Mouse (Mus musculus): ENCODE results near the gene Tmem30a. TPM values are rescaled to one million over a fixed set of nuclear protein-coding genes. Genes with fewer than 3 reads are reported as not detected.

Gene Tmem30a
- total and polyA plus RNA-seq, 3 experiments: 29.7 to 83.6 (median 42.1) TPM

DNA sequence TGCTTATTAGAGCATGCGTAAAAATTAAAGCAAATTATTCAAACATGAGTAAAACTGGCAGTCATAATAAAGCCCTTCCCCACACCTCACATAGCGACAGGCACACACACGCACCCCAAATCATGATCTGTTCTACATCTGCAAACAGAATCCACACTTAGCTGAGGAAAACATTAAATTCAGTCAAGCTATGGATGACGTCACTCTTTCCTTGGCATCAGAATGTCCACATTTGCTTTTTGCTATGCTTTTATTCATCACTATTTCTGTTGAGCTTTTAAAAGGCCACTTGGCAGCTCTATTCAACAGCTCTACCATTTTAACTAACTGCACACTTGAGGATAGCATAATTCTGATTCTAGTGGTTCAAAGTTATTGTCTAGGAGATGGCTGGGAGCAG, 21.3 kb upstream of the Tmem30a start:
- no peak for DNase-seq (ENCODE audit: extremely low read depth)
- H3K9ac ChIP-seq (ENCODE audit: insufficient read depth, low read depth): no peak overlapping the region
- H3K27me3 ChIP-seq (replicated peaks): no peaks in the 10 kb centered on the region
- dilution Hi-C loops (cut with MboI; ENCODE audit: extremely low pct_ligation_motif_present, extremely low pct_unique_long_range_greater_than_20kb, low sequenced_read_pairs): no loop called here
- H3K4me1 ChIP-seq (ENCODE audit: control insufficient read depth in 1 of 2, insufficient read depth in 2 of 2): peaks cover 7 to 8% of the 10 kb centered on the region in 2 experiments
- no peaks in the 10 kb centered on the region for H3K9me3 ChIP-seq (replicated peaks; ENCODE audit: low read length)
- H3K4me3 ChIP-seq (replicated peaks in 1 of 3; ENCODE audit: low read depth in 2 of 3, low read length in 2 of 3, poor library complexity in 1 of 3): no peak overlapping the region
- no peak overlapping the region for H3K27ac ChIP-seq (ENCODE audit: insufficient read depth, low read depth)
- no peaks in the 10 kb centered on the region for H3K36me3 ChIP-seq (replicated peaks in 1 of 2; ENCODE audit: control insufficient read depth in 1 of 2, insufficient read depth in 1 of 2, low read length in 1 of 2)
- no peaks in the 10 kb centered on the region for H3K79me2 ChIP-seq (replicated peaks; ENCODE audit: control insufficient read depth, extremely low read depth, insufficient read depth, poor library complexity, severe bottlenecking)
- in situ Hi-C loops (cut with MboI; ENCODE audit: low pct_ligation_motif_present, low pct_unique_long_range_greater_than_20kb, low sequenced_read_pairs): no loop called here
- no peak for TF ChIP-seq MAZ (IDR thresholded peaks at IDR 0.05; ENCODE audit: low read depth, low read length)
- H3K4me2 ChIP-seq (ENCODE audit: insufficient read depth, low read depth, poor library complexity, severe bottlenecking): no peak overlapping the region

GRCm38 (mm10) chr9:79810969-79811902, 17.9 kb upstream of the Tmem30a start:
- in situ Hi-C loops (cut with MboI; ENCODE audit: low pct_ligation_motif_present, low pct_unique_long_range_greater_than_20kb, low sequenced_read_pairs): no loop called here

DNA sequence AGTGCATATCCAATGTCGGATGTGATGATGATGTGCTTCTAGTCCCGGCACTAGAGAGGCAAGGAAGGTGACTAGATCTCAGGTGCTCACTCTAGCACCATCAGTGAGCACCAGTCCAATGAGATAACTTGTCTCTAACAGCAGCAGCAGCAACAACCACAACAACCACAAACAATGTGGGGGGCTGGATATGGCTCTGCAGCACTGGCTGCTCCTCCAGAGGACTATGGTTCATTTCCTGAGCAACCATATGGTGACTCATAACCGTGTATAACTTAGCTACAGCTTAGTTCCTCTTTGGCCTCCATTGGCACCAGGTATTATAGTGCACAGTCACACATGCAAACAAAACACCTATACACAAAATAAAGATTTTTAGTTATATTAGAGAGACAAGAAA, 17.2 kb upstream of the Tmem30a start:
- Histone ChIP-seq H3K4me1 (ENCODE audit: control insufficient read depth in 1 of 2, insufficient read depth in 2 of 2) (peaks cover 7 to 13% of the 10 kb centered on the region in 2 experiments), H3K9me3 (replicated peaks; ENCODE audit: low read length) (no peaks in the 10 kb centered on the region), H3K4me3 (replicated peaks in 1 of 3; ENCODE audit: low read depth in 2 of 3, low read length in 2 of 3, poor library complexity in 1 of 3) (no peak overlapping the region), H3K9ac (ENCODE audit: insufficient read depth, low read depth) (no peak overlapping the region), H3K27ac (ENCODE audit: insufficient read depth, low read depth) (no peak overlapping the region), H3K27me3 (replicated peaks) (no peaks in the 10 kb centered on the region), H3K79me2 (replicated peaks; ENCODE audit: control insufficient read depth, extremely low read depth, insufficient read depth, poor library complexity, severe bottlenecking) (no peaks in the 10 kb centered on the region), H3K36me3 (replicated peaks in 1 of 2; ENCODE audit: control insufficient read depth in 1 of 2, insufficient read depth in 1 of 2, low read length in 1 of 2) (no peaks in the 10 kb centered on the region), H3K4me2 (ENCODE audit: insufficient read depth, low read depth, poor library complexity, severe bottlenecking) (no peak overlapping the region)
- dilution Hi-C loops (cut with MboI; ENCODE audit: extremely low pct_ligation_motif_present, extremely low pct_unique_long_range_greater_than_20kb, low sequenced_read_pairs) (no loop called here), in situ Hi-C loops (cut with MboI; ENCODE audit: low pct_ligation_motif_present, low pct_unique_long_range_greater_than_20kb, low sequenced_read_pairs) (no loop called here)
- TF ChIP-seq EP300 (IDR thresholded peaks at IDR 0.05; ENCODE audit: low read length) (peak; percentile 28; the same call in 1 of the 2 replicates), JUN (IDR thresholded peaks at IDR 0.05; ENCODE audit: insufficient read depth, low read depth, low read length) (no peak)
- DNase-seq (ENCODE audit: extremely low read depth): peak; percentile 45

More at GRCm38 (mm10) chr9:79810969-79811902, 17.9 kb upstream of the Tmem30a start:
- no peaks in the 10 kb centered on the region for H3K36me3 ChIP-seq (replicated peaks in 1 of 2; ENCODE audit: control insufficient read depth in 1 of 2, insufficient read depth in 1 of 2, low read length in 1 of 2)
- no peaks in the 10 kb centered on the region for H3K9me3 ChIP-seq (replicated peaks; ENCODE audit: low read length)
- no peak overlapping the region for H3K9ac ChIP-seq (ENCODE audit: insufficient read depth, low read depth)
- no peak for DNase-seq (ENCODE audit: extremely low read depth)
- H3K27me3 ChIP-seq (replicated peaks): no peaks in the 10 kb centered on the region
- no peak overlapping the region for H3K4me3 ChIP-seq (replicated peaks in 1 of 3; ENCODE audit: low read depth in 2 of 3, low read length in 2 of 3, poor library complexity in 1 of 3)
- dilution Hi-C loops (cut with MboI; ENCODE audit: extremely low pct_ligation_motif_present, extremely low pct_unique_long_range_greater_than_20kb, low sequenced_read_pairs): no loop called here
- H3K4me2 ChIP-seq (ENCODE audit: insufficient read depth, low read depth, poor library complexity, severe bottlenecking): no peak overlapping the region
- no peak overlapping the region for H3K27ac ChIP-seq (ENCODE audit: insufficient read depth, low read depth)
- peaks cover 7 to 12% of the 10 kb centered on the region in 2 experiments for H3K4me1 ChIP-seq (ENCODE audit: control insufficient read depth in 1 of 2, insufficient read depth in 2 of 2)
- TF ChIP-seq TBP (conservative IDR thresholded peaks at IDR 0.05; ENCODE audit: low read depth, low read length) (no peak), CHD2 (IDR thresholded peaks at IDR 0.05; ENCODE audit: low read length) (no peak), ZNF384 (IDR thresholded peaks at IDR 0.05; ENCODE audit: low read depth, low read length) (0 out of 2 replicates have a peak, but pooled peaks have one; percentile 25), UBTF (IDR thresholded peaks at IDR 0.05; ENCODE audit: low read depth, low read length) (no peak), NELFE (IDR thresholded peaks at IDR 0.05; ENCODE audit: low read depth, low read length) (no peak), IRF4 (IDR thresholded peaks at IDR 0.05; ENCODE audit: low read depth, low read length) (no peak), EP300 (IDR thresholded peaks at IDR 0.05; ENCODE audit: low read length) (no peak)
- H3K79me2 ChIP-seq (replicated peaks; ENCODE audit: control insufficient read depth, extremely low read depth, insufficient read depth, poor library complexity, severe bottlenecking): no peaks in the 10 kb centered on the region

All from CH12.LX (cell line).